Mouse (Mus musculus) hematopoietic stem cell, adult 5-6 weeks (primary cell): ENCODE measurements around the gene Zfp622. TPM values are rescaled to one million over a fixed set of nuclear protein-coding genes. Genes with fewer than 3 reads are reported as not detected.

Experiments
- ATAC-seq, 2 experiments: fragments of 125-278 bp in 1 of 2; replicated peaks in 1 of 2; 2 replicates each; pipeline ENCODE4 v1.8.0; 2016 to 2017; ENCODE audit warnings: inconsistent platforms in 2 of 2, mild to moderate bottlenecking in 2 of 2, moderate number of reproducible peaks in 2 of 2, low read depth in 1 of 2, moderate TSS enrichment in 1 of 2; ENCODE audit not compliant: low FRiP score in 2 of 2, poor library complexity in 2 of 2, severe bottlenecking in 2 of 2, insufficient read depth in 1 of 2, low TSS enrichment in 1 of 2
- total RNA-seq: library from RNA; stranded (forward); fragments of 172-1452, 232-1000 nt; gene quantifications from 2 replicates; pipeline ENCODE4 v1.2.3, GENCODE M21; 2017

Gene Zfp622
- total RNA-seq, 1 experiment from 2014 or later = 133 TPM

- ATAC-seq = no peak
These were observed 47.5 kb downstream of the Zfp622 start for GRCm38 (mm10) chr15:26031692-26032091.

DNA sequence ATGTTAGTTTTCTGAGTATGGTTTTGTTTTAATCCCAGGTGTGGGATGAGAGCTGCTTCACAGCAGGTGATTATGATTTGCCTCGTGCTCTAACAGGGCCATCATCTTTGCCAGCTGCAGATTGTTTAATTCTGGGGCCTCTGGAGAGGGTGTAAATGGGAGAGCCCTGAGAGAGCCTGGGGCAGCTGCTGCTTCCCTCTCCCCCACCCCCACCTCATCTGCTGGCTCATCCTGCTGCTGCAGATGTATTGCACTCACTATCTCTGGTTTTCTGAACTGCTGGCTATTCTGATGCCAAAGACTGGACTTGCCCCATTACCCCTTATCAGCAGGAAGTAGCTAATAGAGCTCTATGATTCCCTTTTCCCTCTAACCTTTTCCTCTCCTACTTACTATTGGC lies 56.4 kb downstream of the Zfp622 start:
- ATAC-seq = no peak

DNA sequence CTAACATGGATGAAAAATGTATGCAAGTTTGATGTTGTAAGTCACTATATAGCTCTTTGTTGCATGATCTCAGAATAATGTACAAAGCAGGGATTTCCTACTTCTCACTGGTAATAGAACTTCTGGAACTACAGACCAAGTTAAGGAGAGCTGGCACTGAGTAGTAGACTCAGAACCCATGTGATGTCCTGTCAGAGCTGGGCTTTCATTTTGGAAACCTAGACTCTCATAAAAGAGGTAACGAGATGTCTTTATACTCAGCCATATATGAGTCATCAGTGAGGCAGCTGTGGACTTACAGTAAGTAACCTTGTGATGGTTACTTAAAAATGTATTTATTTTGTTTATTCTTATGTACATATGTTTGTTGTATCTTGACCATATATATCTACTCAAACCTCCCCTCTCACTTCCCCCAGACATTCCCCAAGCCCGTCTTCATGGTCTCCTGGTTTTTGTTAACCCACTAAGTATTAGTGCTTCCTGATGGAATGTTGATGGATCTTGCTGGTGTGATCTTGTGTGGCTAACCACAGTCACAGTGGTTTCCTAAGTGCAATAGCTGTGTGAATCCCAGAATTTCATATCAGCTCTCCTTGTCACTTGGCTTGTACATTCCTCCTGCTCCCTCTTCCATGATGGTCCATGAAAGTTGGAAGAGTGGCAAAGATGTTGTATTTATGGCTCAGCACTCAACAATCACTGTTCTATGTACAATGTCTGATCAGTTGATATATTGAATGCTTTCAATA lies 57.2 kb downstream of the Zfp622 start:
- no peak for ATAC-seq

Other genes starting within 250 kb of the Zfp622 start
- 200 and 209 TPM in 2 replicates for gene Retreg1, start 141.2 kb upstream of the Zfp622 start, total RNA-seq